Mouse (Mus musculus): ENCODE measurements at regions not wholly inside any gene's neighbourhood (a gene's known extent, or its start where the extent isn't known, plus 50 kb on each side); places are given as distances from the start of the nearest gene placed in this dataset.

- WGBS = 84% methylated on average over 5 of the region's 5 CpGs
- no peaks in the 10 kb centered on the region for H3K9me3 ChIP-seq (replicated peaks)
- H3K27ac ChIP-seq (replicated peaks) = no peak overlapping the region
- H3K4me2 ChIP-seq = no peak overlapping the region
- H3K27me3 ChIP-seq (replicated peaks) = no peaks in the 10 kb centered on the region
- H3K4me1 ChIP-seq = no peaks in the 10 kb centered on the region
- ATAC-seq (ENCODE audit: low FRiP score) = no peak
- no peak overlapping the region for H3K4me3 ChIP-seq (replicated peaks)
- no peaks in the 10 kb centered on the region for H3K36me3 ChIP-seq
- H3K9ac ChIP-seq (replicated peaks) = no peak overlapping the region
These were observed 412.0 kb upstream of the Pitx2 start for GRCm38 (mm10) chr3:128787686-128788085.

GRCm38 (mm10) chr3:128795931-128796330 is 403.7 kb upstream of the Pitx2 start:
- H3K36me3 ChIP-seq = no peaks in the 10 kb centered on the region
- no peak overlapping the region for H3K4me3 ChIP-seq (replicated peaks)
- no peak overlapping the region for H3K9ac ChIP-seq (replicated peaks)
- 89% methylated on average over 2 of the region's 2 CpGs for WGBS
- no peaks in the 10 kb centered on the region for H3K27me3 ChIP-seq (replicated peaks)
- ATAC-seq (ENCODE audit: low FRiP score) = no peak
- H3K27ac ChIP-seq (replicated peaks) = no peak overlapping the region
- no peak overlapping the region for H3K4me2 ChIP-seq
- H3K4me1 ChIP-seq = no peaks in the 10 kb centered on the region
- H3K9me3 ChIP-seq (replicated peaks) = no peaks in the 10 kb centered on the region

DNA sequence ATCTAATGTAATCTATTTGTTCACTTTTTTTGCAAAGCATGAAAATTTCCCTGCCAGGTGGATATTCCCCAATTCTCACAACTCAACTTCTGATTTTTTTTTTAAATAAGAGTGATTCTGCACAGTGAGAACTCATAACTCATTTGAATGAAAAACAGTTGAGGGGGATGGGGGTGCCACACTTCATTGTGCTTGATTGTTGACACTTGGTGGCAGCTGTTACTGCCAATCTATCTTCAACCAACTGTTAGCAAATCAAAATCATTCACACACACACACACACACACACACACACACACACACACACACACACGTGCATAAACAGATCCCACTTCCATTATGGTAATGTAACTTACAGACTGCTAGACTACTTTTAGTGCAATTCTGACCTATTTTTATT is 401.8 kb upstream of the Pitx2 start:
- H3K9ac ChIP-seq (replicated peaks) = no peak overlapping the region
- no peaks in the 10 kb centered on the region for H3K4me1 ChIP-seq
- 47% methylated on average over 1 of the region's 1 CpGs for WGBS
- no peaks in the 10 kb centered on the region for H3K36me3 ChIP-seq
- H3K9me3 ChIP-seq (replicated peaks) = no peaks in the 10 kb centered on the region
- no peak for ATAC-seq (ENCODE audit: low FRiP score)
- no peak overlapping the region for H3K27ac ChIP-seq (replicated peaks)
- H3K4me2 ChIP-seq = no peak overlapping the region
- no peak overlapping the region for H3K4me3 ChIP-seq (replicated peaks)
- no peaks in the 10 kb centered on the region for H3K27me3 ChIP-seq (replicated peaks)

DNA sequence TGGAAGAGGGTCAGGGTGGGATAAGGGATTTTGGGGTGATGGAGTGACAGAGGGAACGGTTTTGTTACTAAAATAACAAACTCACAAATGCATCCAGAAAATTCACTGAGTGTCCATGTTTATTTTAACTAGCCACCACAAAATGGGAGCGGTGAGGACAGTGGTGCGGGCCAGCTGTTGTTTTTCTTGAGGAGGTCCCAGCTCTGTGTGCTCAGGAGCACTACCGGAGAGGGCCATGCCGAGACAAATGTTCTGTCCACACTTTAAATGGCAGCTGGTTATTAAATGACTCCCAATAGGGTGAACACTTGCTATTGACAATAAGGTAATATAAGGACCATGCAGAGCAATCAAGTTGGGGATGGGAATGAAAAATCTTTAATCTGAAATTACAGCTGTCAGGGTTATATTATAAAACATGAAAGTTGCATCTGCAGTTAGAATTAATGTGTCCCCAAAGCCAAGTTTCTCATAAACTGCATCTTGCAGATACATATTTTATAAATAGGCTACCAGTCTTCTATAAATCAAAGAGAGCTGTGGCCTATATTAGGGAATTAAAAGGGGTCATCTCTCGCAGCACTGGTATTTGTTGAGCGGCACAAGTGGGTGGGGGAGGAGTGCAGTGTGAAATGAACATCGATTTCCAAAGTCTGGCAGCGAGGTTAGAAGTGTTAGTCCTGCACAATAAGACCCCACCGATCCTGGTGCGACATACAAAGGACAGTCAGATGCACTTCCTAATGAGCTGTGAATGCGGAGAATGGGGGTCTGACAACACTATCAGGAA is 370.1 kb upstream of the Pitx2 start:
- H3K27ac ChIP-seq (replicated peaks) = no peak overlapping the region
- ATAC-seq (ENCODE audit: low FRiP score) = peak; percentile 70; the same call in 1 of the 2 replicates

GRCm38 (mm10) chr3:128850327-128850977 is 349.2 kb upstream of the Pitx2 start:
- Histone ChIP-seq H3K4me1 (no peaks in the 10 kb centered on the region), H3K4me3 (replicated peaks) (no peak overlapping the region)
- 72% methylated on average over 6 of the region's 6 CpGs for WGBS

More for the DNA sequence above, 370.1 kb upstream of the Pitx2 start:
- H3K9me3 ChIP-seq (replicated peaks) = no peaks in the 10 kb centered on the region
- no peak overlapping the region for H3K9ac ChIP-seq (replicated peaks)
- WGBS = 39% methylated on average over 12 of the region's 12 CpGs
- H3K36me3 ChIP-seq = no peaks in the 10 kb centered on the region
- H3K4me1 ChIP-seq = no peaks in the 10 kb centered on the region
- H3K4me3 ChIP-seq (replicated peaks) = no peak overlapping the region
- no peak overlapping the region for H3K4me2 ChIP-seq
- H3K27me3 ChIP-seq (replicated peaks) = no peaks in the 10 kb centered on the region

DNA sequence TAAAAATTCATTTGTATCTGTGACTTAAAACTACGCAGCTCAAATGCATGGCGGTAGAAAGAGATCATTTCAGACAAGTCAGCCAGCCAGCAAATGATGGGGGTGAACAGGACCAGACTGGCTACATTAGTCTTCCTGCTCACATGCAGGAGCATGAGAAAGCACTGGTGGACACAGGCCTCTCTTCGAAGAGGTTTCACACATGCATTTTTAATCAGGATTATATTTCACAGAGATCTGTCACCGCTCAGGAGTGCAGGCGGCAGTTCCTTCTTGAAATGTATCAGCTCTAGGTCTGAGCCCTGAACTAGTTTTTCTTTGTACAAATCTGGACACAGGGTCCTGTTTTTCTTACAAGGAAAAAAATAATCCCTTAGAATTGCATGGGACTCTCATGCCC is 343.2 kb upstream of the Pitx2 start:
- Histone ChIP-seq H3K9ac (replicated peaks) (no peak overlapping the region), H3K4me1 (no peaks in the 10 kb centered on the region), H3K4me2 (no peak overlapping the region), H3K4me3 (replicated peaks) (no peak overlapping the region), H3K27ac (replicated peaks) (no peak overlapping the region), H3K27me3 (replicated peaks) (no peaks in the 10 kb centered on the region), H3K36me3 (no peaks in the 10 kb centered on the region), H3K9me3 (replicated peaks) (no peaks in the 10 kb centered on the region)
- ATAC-seq (ENCODE audit: low FRiP score) = no peak
- 64% methylated on average over 5 of the region's 5 CpGs for WGBS

More at GRCm38 (mm10) chr3:128850327-128850977, 349.2 kb upstream of the Pitx2 start:
- no peak overlapping the region for H3K9ac ChIP-seq (replicated peaks)
- no peaks in the 10 kb centered on the region for H3K36me3 ChIP-seq
- no peak overlapping the region for H3K4me2 ChIP-seq
- H3K27ac ChIP-seq (replicated peaks) = no peak overlapping the region
- H3K9me3 ChIP-seq (replicated peaks) = no peaks in the 10 kb centered on the region
- ATAC-seq (ENCODE audit: low FRiP score) = peak; percentile 79
- H3K27me3 ChIP-seq (replicated peaks) = no peaks in the 10 kb centered on the region

- H3K4me2 ChIP-seq = 0 out of 2 replicates have a peak overlapping the region, but pooled peaks have one; percentile 4
- ATAC-seq (ENCODE audit: low FRiP score) = no peak
These were observed 317.8 kb upstream of the Pitx2 start for GRCm38 (mm10) chr3:128881685-128882444.

GRCm38 (mm10) chr3:128883636-128884195 is 316.0 kb upstream of the Pitx2 start:
- Histone ChIP-seq H3K4me3 (replicated peaks) (no peak overlapping the region), H3K27ac (replicated peaks) (no peak overlapping the region), H3K4me1 (peaks cover 6% of the 10 kb centered on the region; the same call in 1 of the 2 replicates), H3K4me2 (no peak overlapping the region), H3K36me3 (no peaks in the 10 kb centered on the region), H3K9me3 (replicated peaks) (no peaks in the 10 kb centered on the region), H3K9ac (replicated peaks) (no peak overlapping the region), H3K27me3 (replicated peaks) (no peaks in the 10 kb centered on the region)
- ATAC-seq (ENCODE audit: low FRiP score) = peak; percentile 78; the same call in 1 of the 2 replicates
- 47% methylated on average over 7 of the region's 7 CpGs for WGBS

More at GRCm38 (mm10) chr3:128881685-128882444, 317.8 kb upstream of the Pitx2 start:
- 28% methylated on average over 10 of the region's 10 CpGs for WGBS
- Histone ChIP-seq H3K4me3 (replicated peaks) (no peak overlapping the region), H3K9me3 (replicated peaks) (no peaks in the 10 kb centered on the region), H3K36me3 (no peaks in the 10 kb centered on the region), H3K4me1 (peaks cover 6% of the 10 kb centered on the region; the same call in 1 of the 2 replicates), H3K9ac (replicated peaks) (no peak overlapping the region), H3K27ac (replicated peaks) (no peak overlapping the region), H3K27me3 (replicated peaks) (no peaks in the 10 kb centered on the region)

GRCm38 (mm10) chr3:128886678-128887077 is 313.0 kb upstream of the Pitx2 start:
- Histone ChIP-seq H3K9ac (replicated peaks) (no peak overlapping the region), H3K4me1 (peaks cover 5% of the 10 kb centered on the region; the same call in 1 of the 2 replicates), H3K27me3 (replicated peaks) (no peaks in the 10 kb centered on the region), H3K4me2 (no peak overlapping the region), H3K27ac (replicated peaks) (no peak overlapping the region), H3K36me3 (no peaks in the 10 kb centered on the region), H3K9me3 (replicated peaks) (no peaks in the 10 kb centered on the region), H3K4me3 (replicated peaks) (no peak overlapping the region)
- WGBS = 61% methylated on average over 9 of the region's 9 CpGs
- no peak for ATAC-seq (ENCODE audit: low FRiP score)

DNA sequence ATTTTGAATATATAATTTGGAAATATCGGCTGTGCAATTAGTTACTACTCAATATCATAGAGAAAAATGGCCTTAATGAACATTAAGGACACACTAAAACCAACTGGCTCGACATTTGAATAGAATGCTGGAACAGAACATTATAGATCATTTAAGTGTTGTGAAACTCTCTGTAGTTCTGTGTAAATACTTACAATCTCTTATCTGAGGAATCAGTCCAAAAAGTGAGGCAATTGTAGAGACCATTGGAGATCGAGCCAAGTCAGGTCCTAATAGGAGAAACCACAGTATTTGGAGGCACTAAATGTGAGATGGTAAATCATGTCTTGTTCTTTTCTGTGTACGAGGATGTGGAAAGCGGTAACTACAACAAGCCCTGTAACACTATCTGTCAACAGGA is 308.6 kb upstream of the Pitx2 start:
- no peak for ATAC-seq (ENCODE audit: low FRiP score)

GRCm38 (mm10) chr3:128896628-128897027 is 303.1 kb upstream of the Pitx2 start:
- no peak overlapping the region for H3K4me2 ChIP-seq
- H3K4me3 ChIP-seq (replicated peaks) = no peak overlapping the region
- 93% methylated on average over 3 of the region's 3 CpGs for WGBS
- H3K27ac ChIP-seq (replicated peaks) = no peak overlapping the region
- no peaks in the 10 kb centered on the region for H3K36me3 ChIP-seq
- H3K4me1 ChIP-seq = no peaks in the 10 kb centered on the region
- H3K9ac ChIP-seq (replicated peaks) = no peak overlapping the region
- no peak for ATAC-seq (ENCODE audit: low FRiP score)
- H3K27me3 ChIP-seq (replicated peaks) = no peaks in the 10 kb centered on the region
- no peaks in the 10 kb centered on the region for H3K9me3 ChIP-seq (replicated peaks)

More for the DNA sequence above, 308.6 kb upstream of the Pitx2 start:
- Histone ChIP-seq H3K4me1 (no peaks in the 10 kb centered on the region), H3K9me3 (replicated peaks) (no peaks in the 10 kb centered on the region), H3K4me3 (replicated peaks) (no peak overlapping the region), H3K27ac (replicated peaks) (no peak overlapping the region), H3K9ac (replicated peaks) (no peak overlapping the region), H3K4me2 (no peak overlapping the region), H3K36me3 (no peaks in the 10 kb centered on the region), H3K27me3 (replicated peaks) (no peaks in the 10 kb centered on the region)
- 83% methylated on average over 5 of the region's 5 CpGs for WGBS

Measured in neural tube, embryonic 15.5 days (tissue).